Mouse (Mus musculus): Measurements from ENCODE around the gene Fdx1. TPM values are rescaled to one million over a fixed set of nuclear protein-coding genes. Genes with fewer than 3 reads are reported as not detected.

The Fdx1 gene
- total RNA-seq, 2 experiments from 2014 or later = 2,132 to 4,124 TPM

DNA sequence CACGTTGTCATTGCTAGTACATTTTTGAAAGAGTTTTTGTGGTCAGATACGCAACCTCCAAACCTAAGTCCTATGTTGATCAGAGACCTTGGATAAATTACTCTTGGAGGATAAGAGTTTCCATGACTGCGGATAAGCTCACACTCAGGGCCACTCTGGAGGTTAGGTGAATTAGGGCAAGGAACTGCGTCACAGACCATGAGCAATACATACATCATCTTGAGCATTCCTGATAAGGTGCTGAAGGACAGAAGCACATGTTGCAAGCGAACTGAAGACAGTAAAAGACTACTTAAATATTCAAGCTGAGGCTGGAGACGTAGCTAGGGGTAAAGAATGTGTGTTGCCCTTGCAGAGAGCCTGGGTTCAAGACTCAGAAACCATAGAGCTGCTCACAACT, 754 bp upstream of the Fdx1 start:
- DNase-seq = peak; percentile 71 to 73

- peak in 1 of 2 experiments; percentile 29 for DNase-seq
Measured at GRCm38 (mm10) chr9:51961190-51961909, 2.0 kb downstream of the Fdx1 start.

- DNase-seq = no peak
Measured at GRCm38 (mm10) chr9:51960331-51960730, 3.0 kb downstream of the Fdx1 start.

GRCm38 (mm10) chr9:51958981-51959380, 4.4 kb downstream of the Fdx1 start:
- DNase-seq = no peak

- DNase-seq = no peak
Measured at GRCm38 (mm10) chr9:51957025-51957424, 6.3 kb downstream of the Fdx1 start.

DNA sequence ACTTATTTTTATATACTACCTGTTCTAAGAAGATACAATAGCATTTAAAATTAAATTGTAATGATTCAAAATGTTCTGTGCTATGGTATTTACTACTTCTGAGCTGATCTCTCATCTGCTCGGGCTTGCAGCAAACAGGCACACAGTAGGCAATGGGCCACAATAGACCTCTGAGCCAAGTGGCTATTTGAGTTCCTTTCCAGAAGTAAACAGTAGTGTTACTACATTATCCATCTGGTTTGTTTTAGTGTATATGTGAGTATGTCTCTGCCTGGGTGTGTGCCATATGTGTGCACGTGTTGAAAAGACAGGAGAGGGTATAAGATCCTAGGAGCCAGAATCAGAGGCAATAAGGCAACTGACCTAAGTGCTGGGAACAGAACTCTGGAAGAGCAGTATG, 6.9 kb downstream of the Fdx1 start:
- DNase-seq = no peak

DNA sequence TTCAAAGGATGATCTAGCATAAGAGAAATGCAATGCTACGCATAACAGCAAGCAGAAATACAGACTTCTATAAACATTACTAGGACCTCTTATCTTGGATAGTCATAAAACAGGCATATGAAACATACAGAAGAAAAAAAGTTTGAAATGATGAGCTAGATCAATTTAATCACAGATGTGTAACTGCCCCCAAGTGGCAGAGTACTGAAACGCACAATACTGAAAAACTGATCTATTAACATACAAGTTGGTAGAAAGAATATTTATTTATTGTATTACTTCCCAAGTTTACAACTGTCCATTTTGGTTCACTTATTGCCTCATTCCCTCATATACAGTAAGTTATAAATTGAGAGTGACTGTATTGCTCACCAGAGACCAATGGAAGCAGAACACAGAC, 12.0 kb downstream of the Fdx1 start:
- DNase-seq = no peak

GRCm38 (mm10) chr9:51950667-51951066, 12.7 kb downstream of the Fdx1 start:
- no peak for DNase-seq

DNA sequence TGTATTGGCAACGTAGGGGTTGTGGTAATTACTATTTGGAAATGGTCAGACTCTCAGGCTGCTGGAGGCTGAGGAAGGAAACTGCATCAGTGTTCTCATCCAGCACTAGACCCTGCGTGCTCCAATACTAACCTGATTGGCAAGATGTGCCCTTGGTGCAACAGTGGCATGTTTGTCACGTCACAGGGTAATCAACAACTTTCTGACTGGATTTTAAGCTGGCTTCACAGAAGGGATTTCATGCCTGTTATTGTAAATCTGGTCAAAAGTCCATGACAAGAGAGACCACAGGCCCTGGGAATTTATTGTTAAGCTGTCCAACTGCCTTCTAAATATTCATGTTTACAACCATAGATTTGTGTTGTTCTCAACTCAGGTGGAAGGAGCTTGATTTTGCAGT, 13.1 kb downstream of the Fdx1 start:
- DNase-seq = no peak

DNA sequence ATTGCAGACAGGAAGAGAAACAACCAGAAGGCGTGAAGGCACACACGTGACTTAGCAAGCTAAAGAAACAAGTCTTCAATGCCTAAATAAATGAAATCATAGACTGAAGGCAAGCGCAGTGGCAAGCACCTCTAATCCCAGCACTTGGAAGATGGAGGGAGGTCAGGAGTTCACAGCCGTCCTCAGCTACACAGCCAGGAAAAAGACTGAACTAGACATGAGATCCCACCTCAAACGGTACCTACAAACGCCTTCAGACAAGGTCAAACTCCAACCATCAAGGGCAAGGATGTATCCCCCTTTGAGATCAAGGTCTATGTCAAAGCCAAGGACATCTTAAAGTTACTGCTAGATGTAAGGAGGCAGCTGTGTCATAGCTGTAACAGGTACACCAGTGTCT, 19.4 kb downstream of the Fdx1 start:
- DNase-seq = no peak

DNA sequence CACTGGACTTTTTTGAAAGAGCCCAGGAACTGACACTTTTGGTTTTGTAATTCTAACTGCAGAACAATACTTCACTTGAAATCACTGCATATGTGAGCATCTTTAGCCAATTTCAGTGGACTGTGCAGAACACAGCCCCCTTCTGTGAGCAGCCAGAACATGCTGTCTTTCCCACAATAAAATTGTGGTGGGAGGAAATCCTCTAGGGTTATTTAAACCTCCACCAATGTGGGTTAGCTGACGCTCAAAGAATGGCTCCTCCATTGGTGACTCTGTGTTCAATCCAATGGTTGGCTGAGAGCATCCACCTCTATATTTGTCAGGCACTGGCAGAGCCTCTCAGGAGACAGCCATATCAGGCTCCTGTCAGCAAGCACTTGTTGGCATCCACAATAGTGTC, 28.7 kb downstream of the Fdx1 start:
- no peak for DNase-seq

GRCm38 (mm10) chr9:51931997-51932396, 31.4 kb downstream of the Fdx1 start:
- DNase-seq = no peak

DNA sequence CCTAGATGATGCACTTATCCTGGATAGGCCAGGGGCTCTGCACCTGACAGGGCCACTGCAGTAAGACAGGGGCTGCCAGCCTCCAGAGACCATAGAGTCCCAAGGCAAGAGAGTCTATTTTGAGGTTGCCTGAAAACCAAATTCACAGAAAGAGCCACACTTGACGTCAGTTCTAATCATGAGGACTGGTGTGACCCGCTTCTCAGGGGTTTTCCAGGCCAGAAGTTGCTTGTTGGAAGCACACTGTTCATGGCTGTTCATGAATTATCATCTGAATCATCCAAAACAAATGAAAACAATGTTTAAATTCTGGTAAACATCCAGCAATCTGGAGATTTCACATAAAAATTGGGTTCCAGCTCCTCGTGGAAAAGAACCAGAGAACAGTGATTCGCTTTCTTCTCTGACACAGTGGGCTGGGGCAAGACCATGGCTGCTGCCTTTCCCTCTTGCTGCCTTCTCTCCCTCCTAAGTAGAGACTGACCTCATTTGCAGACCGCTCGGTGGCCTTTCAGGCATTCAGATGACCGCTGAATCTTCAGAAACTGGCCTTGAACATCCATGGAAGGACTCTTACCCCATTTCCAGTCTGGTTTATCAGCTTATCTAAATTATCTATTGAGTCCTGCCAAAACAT, 32.2 kb downstream of the Fdx1 start:
- peak; percentile 48 to 67 for DNase-seq

- no peak for DNase-seq
Measured at GRCm38 (mm10) chr9:51929972-51930371, 33.4 kb downstream of the Fdx1 start.

DNA sequence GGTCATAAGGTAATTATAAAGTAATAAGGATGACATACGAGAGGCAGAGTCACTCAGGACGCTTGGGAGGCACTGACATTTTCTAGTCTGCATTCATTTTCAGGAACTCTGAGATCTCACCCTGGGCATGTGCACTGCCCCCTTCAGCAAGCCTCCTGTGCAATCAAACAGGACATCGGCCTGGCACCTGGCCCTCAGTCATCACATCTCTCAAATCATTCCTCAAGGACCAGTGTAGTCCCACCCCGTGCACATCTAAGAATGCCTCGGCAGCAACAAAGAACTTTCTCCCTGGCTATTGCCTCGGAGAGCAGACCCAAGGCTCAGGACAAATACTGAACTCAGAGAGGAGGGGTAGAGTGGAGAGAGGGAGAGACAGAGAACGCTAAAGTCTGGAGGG, 34.7 kb downstream of the Fdx1 start:
- peak; percentile 41 to 46 for DNase-seq

DNA sequence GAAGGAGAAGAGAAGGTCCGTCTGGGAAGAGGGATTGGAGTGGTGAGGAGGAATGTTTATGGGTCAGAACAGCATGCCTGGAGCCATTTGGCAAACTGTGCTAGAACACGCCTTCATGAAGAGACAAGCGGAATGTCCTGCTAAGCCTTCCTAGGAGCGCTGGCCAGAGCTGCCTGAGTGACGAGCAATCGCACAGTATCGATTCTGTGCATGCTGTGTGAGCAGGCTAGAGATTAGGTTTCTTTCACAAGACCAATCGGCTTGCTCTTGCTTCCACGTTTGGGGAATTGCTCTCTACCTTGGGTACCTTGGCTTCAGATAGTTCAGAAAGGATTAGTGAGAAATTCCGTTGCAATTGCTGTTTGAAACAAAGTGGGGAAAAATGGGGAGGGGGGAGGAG, 35.2 kb downstream of the Fdx1 start:
- no peak for DNase-seq

GRCm38 (mm10) chr9:51927680-51928079, 35.7 kb downstream of the Fdx1 start:
- DNase-seq = no peak

GRCm38 (mm10) chr9:51926629-51927028, 36.7 kb downstream of the Fdx1 start:
- DNase-seq = no peak

DNA sequence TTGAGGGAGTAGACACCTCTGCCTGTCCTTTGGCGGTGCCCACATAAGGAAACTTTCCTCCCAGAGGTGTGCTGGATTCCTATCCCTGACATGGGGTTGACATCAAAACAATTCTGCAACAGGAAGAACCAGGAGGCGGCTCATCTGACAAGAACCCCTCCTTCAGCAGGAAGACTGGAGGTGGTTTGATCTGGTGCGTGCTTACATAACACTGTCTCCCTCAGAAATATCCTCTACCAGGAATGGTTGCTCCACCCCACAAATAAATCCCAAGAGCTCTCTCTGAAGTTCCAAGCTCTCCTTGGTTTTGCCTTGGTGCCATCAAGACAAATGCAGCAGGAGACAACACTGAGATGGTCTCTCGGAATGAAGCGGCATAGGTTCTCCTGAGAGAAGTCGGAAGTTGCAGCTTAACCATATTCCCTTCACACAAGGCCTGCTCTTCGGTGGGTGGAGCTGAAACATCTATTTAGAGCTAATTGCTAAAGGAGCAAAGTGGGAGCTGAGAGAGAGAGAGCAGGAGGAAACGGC, 38.7 kb downstream of the Fdx1 start:
- DNase-seq = no peak

GRCm38 (mm10) chr9:51922756-51923155, 40.6 kb downstream of the Fdx1 start:
- DNase-seq = no peak

DNA sequence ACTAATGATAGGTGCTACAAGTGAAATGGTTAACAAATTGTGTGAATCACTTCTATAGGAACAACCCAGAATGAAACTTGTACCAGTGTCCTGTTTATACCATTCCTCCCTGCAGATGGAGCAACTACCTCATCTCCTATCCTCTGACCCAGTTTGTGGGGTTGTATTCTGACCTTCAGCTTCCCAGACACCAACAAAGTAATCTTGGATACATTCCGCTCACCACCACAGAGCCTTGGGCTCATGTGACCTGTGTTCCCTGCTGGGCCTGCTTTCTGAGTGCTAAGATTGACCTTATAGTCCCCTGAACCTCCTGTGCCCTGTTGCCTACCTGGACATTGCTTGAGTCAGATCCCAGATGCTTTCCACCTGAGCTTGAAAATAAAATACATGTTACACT, 47.8 kb downstream of the Fdx1 start:
- peak in 1 of 2 experiments; percentile 51 for DNase-seq

GRCm38 (mm10) chr9:51914481-51915120, 48.8 kb downstream of the Fdx1 start:
- DNase-seq = peak; percentile 65 to 72

- DNase-seq = peak; percentile 73 to 76
Measured at GRCm38 (mm10) chr9:51908838-51909237, 54.5 kb downstream of the Fdx1 start.

All from adrenal gland, postnatal 36 days (tissue).